Mouse (Mus musculus) brain, embryonic 14.5 days (tissue): ENCODE data around the gene Etfbkmt.

Source experiments
- CTCF ChIP-seq: fragments of 200-500 bp; IDR thresholded peaks from 2 replicates; pipeline ENCODE4 v1.5.1; 2012; ENCODE audit warnings: inconsistent platforms, mild to moderate bottlenecking, moderate library complexity, borderline replicate concordance; ENCODE audit not compliant: insufficient read depth, insufficient read length; ENCODE audit errors: extremely low read depth
- POLR2A ChIP-seq: fragments of 200-500 bp; IDR thresholded peaks from 2 replicates; pipeline ENCODE4 v1.6.1; 2012; ENCODE audit warnings: mild to moderate bottlenecking, inconsistent platforms, borderline replicate concordance; ENCODE audit not compliant: poor library complexity, insufficient read depth, insufficient read length, severe bottlenecking; ENCODE audit errors: extremely low read depth

DNA sequence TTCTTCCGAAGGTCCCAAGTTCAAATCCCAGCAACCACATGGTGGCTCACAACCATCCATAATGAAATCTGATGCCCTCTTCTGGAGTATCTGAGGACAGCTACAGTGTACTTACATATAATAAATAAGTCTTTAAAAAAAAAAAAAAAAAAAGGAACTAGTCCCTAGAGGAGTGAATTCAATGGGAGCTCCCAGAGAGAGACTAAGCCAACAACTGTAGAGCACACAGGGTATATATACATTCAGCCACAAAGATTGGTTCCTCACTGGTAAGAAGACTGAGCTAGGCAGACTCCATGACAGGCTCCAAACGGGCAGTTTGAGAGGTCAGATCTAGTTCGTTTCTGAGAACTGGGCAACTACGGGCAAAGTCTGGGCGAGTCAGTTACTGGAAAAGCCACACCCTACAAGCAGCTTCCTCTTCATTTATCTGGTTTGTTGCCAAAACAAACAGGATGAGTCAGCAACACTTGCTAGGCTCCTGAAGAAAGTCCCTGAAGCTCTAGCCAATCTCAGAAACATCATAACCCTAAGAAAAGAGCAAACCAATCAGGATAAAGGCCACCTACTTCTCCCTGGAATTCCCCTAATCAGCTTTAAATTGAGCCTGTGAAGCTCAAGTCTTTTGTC is 53.7 kb downstream of the Etfbkmt start:
- TF ChIP-seq POLR2A = no peak
- no peak for TF ChIP-seq CTCF
